Mouse (Mus musculus) R1 (cell line): ENCODE measurements around the gene Mpi.

Source experiments
- DNase-seq: peaks from one replicate; pipeline ENCODE4 v3.0.0-alpha.2; 2018; ENCODE audit warnings: low read depth, low spot score

Gene Mpi

GRCm38 (mm10) chr9:57523754-57524153 lies 28.8 kb downstream of the Mpi start:
- peak; percentile 91 for DNase-seq

GRCm38 (mm10) chr9:57522861-57523246 lies 29.7 kb downstream of the Mpi start:
- DNase-seq, result peak; percentile 48

- DNase-seq, result peak; percentile 24
Observed at GRCm38 (mm10) chr9:57522114-57522860, 30.3 kb downstream of the Mpi start.

GRCm38 (mm10) chr9:57521056-57521911 lies 31.3 kb downstream of the Mpi start, which contains the start of gene Cox5a:
Cox5a (plus strand) TSS chr9:57521274.
- DNase-seq, result peak; percentile 89

- peak; percentile 74 for DNase-seq
Observed at GRCm38 (mm10) chr9:57520375-57521055, 32.0 kb downstream of the Mpi start.

GRCm38 (mm10) chr9:57517113-57517512 lies 35.5 kb downstream of the Mpi start:
- peak; percentile 82 for DNase-seq

GRCm38 (mm10) chr9:57510577-57510976 lies 42.0 kb downstream of the Mpi start:
- DNase-seq, result peak; percentile 86

- peak; percentile 57 for DNase-seq
Observed at GRCm38 (mm10) chr9:57505700-57506099, 46.9 kb downstream of the Mpi start.

- no peak for DNase-seq
Observed at GRCm38 (mm10) chr9:57504891-57505290, 47.7 kb downstream of the Mpi start.

GRCm38 (mm10) chr9:57504381-57504700 lies 48.2 kb downstream of the Mpi start:
- DNase-seq, result peak; percentile 91

GRCm38 (mm10) chr9:57503622-57504380 lies 48.8 kb downstream of the Mpi start, which contains the start of gene Rpp25:
Rpp25 (plus strand) TSS chr9:57504026.
- peak; percentile 94 for DNase-seq

- DNase-seq, result peak; percentile 67
Observed at GRCm38 (mm10) chr9:57502911-57503621, 49.5 kb downstream of the Mpi start.

- peak; percentile 27 for DNase-seq
Observed at GRCm38 (mm10) chr9:57501861-57502260, 50.7 kb downstream of the Mpi start.

- peak; percentile 19 for DNase-seq
Observed at GRCm38 (mm10) chr9:57501452-57501851, 51.1 kb downstream of the Mpi start.

- no peak for DNase-seq
Observed at GRCm38 (mm10) chr9:57498536-57498935, 54.0 kb downstream of the Mpi start.

GRCm38 (mm10) chr9:57497236-57497635 lies 55.3 kb downstream of the Mpi start:
- no peak for DNase-seq

- DNase-seq, result peak; percentile 93
Observed at GRCm38 (mm10) chr9:57494970-57495369, 57.6 kb downstream of the Mpi start.
